Mouse (Mus musculus): ENCODE measurements around the gene Prl3b1.

The Prl3b1 gene

DNA sequence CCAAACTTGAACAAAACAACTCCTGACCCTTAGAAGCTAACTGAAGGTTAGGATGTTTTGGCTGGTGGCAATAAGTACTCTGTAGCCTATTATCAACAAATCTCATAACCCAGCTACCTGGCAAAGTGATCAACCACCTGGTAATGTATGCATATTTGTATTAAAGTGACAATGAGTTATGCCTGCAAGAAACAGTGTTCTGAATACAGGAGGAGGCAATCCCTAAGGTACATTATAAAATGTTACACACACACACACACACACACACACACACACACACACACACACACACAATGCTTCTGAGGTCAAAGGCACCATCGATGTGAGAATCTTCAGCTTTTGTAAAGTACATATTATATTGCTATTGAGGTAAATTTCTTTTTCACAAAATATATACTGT, at the start of gene Prl3b1:
TSS of gene Prl3b1 (plus strand) at position 301 of the 400 bp plus-strand sequence.
- DNase-seq = no peak

- no peak for DNase-seq
These were observed 45.3 kb upstream of the Prl3b1 start, which contains the start of gene Prl3c1 for GRCm38 (mm10) chr13:27196359-27196758. Gene Prl3c1, plus strand, starts transcription at chr13:27196659.

GRCm38 (mm10) chr13:27259136-27259535, 17.5 kb downstream of the Prl3b1 start, which contains the start of gene Prl3a1:
Gene Prl3a1, plus strand, starts transcription at chr13:27259436.
- DNase-seq = no peak
